Mouse (Mus musculus) liver, postnatal 0 days (tissue): Measurements from ENCODE around the gene Rpgrip1l.

Experiments used
- CTCF ChIP-seq: sonication (generic); IDR thresholded peaks from 2 replicates; pipeline ENCODE4 v1.5.1; 2016; ENCODE audit warnings: antibody characterized with exemption, low read depth
- EP300 ChIP-seq: IDR thresholded peaks from 2 replicates; pipeline ENCODE4 v1.6.1; 2016; ENCODE audit warnings: antibody characterized with exemption, low read depth, mild to moderate bottlenecking

- TF ChIP-seq CTCF (no peak), EP300 (no peak)
Observed at GRCm38 (mm10) chr8:91245821-91246454, 67.1 kb downstream of the Rpgrip1l start.
